Mouse (Mus musculus) liver, adult 2 months (tissue): ENCODE results near the gene Cipc. TPM values are rescaled to one million over a fixed set of nuclear protein-coding genes. Genes with fewer than 3 reads are reported as not detected.

Source experiments
- DNase-seq: peaks from one replicate; pipeline ENCODE4 v3.0.0-alpha.2; 2011; ENCODE audit warnings: low read depth, low spot score; ENCODE audit errors: extremely low read depth
- H3K27ac ChIP-seq: fragments of 200-500 bp; replicated peaks from 2 replicates; pipeline ENCODE4 v1.5.1; 2012; ENCODE audit warnings: low read depth, mild to moderate bottlenecking, control low read depth, inconsistent platforms, low read length; ENCODE audit not compliant: insufficient read depth
- H3K27me3 ChIP-seq: fragments of 200-500 bp; 2 replicates; pipeline ENCODE4 v1.6.1; 2012; ENCODE audit warnings: mild to moderate bottlenecking, moderate library complexity, low read length, inconsistent platforms; ENCODE audit not compliant: control insufficient read depth, insufficient read depth
- H3K36me3 ChIP-seq: fragments of 200-500 bp; 2 replicates; pipeline ENCODE4 v1.6.1; 2012; ENCODE audit warnings: low read length, inconsistent platforms; ENCODE audit not compliant: control insufficient read depth, insufficient read depth
- H3K4me1 ChIP-seq: fragments of 200-500 bp; 2 replicates; pipeline ENCODE4 v1.6.1; 2011; ENCODE audit warnings: low read length; ENCODE audit not compliant: control insufficient read depth, insufficient read depth
- H3K4me3 ChIP-seq: fragments of 200-500 bp; 2 replicates; pipeline ENCODE4 v1.5.1; 2011; ENCODE audit warnings: low read depth, mild to moderate bottlenecking, control low read depth, low read length, moderate library complexity; ENCODE audit not compliant: insufficient read depth
- H3K79me2 ChIP-seq: fragments of 200-500 bp; 2 replicates; pipeline ENCODE4 v1.6.1; 2012; ENCODE audit warnings: inconsistent platforms, mild to moderate bottlenecking, low read length, moderate library complexity; ENCODE audit not compliant: control insufficient read depth, insufficient read depth
- H3K9ac ChIP-seq: fragments of 200-500 bp; 2 replicates; pipeline ENCODE4 v1.6.1; 2012; ENCODE audit warnings: low read depth, mild to moderate bottlenecking, control low read depth, inconsistent platforms, low read length
- CTCF ChIP-seq: fragments of 200-500 bp; IDR thresholded peaks from 2 replicates; pipeline ENCODE4 v1.5.1; 2011; ENCODE audit warnings: low read depth, low read length, control low read depth
- POLR2A ChIP-seq: fragments of 200-500 bp; IDR thresholded peaks from 2 replicates; pipeline ENCODE4 v1.6.1; 2011; ENCODE audit warnings: low read length, control low read depth; ENCODE audit not compliant: insufficient read depth; ENCODE audit errors: extremely low read depth
- WGBS: fragments of 180-500 bp; shearing (Covaris S2); methylation state at CpG from one replicate; pipeline ENCODE4 v1.1.7; 2018; 5-methylcytosine and 5-hydroxymethylcytosine counted together
- polyA plus RNA-seq: library from polyadenylated mRNA; depleted of rRNA; stranded (reverse); fragments of >200 nt; gene quantifications from 2 replicates; pipeline ENCODE4 v1.2.3, GENCODE M21; 2012; rRNA removed
- total RNA-seq: library from RNA; depleted of rRNA; stranded (reverse); fragments of >200 nt; gene quantifications from 2 replicates; pipeline ENCODE4 v1.2.3, GENCODE M21; 2014; rRNA removed

Cipc gene
- total and polyA plus RNA-seq, 2 experiments, result 26.4 to 36.0 TPM

DNA sequence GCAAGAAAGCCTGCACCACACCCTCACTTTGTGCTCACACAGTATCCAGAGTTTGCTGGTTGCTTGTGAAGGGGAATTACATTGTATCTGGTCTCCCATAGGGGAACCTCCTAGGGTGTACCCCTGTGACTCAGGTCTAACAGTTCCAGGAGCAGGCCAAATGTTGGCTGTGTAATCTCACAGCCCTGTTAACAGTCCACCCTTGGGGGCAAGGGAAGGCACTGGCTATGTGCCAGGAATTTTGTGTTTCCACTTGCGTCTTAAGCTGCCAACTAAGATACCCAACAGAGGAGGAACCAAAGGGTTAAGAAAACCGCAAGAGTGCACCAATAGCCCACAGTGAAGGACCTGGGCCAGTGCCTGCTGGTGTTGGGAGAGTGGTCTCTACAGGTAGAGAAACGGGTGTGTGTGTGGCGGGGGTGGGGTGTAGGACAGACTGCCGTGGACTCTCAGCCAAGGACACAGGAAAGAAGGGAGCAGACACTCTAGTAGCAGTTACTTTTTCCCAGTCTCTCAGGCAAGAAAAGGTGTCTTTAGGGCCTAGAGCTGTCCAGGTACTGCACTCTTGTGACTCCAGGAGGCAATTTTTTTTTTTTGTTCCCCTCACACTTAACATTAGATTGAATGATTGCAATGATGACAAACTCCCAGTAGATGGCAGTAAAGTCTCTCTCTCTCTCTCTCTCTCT lies 53.5 kb downstream of the Cipc start:
- Histone ChIP-seq H3K4me3 (no peak overlapping the region), H3K27ac (no peak overlapping the region), H3K4me1 (no peaks in the 10 kb centered on the region), H3K79me2 (no peaks in the 10 kb centered on the region), H3K9ac (no peak overlapping the region), H3K27me3 (no peaks in the 10 kb centered on the region), H3K36me3 (no peaks in the 10 kb centered on the region)
- TF ChIP-seq CTCF (no peak), POLR2A (no peak)
- peak; percentile 25 for DNase-seq
- WGBS, result 50% methylated on average over 5 of the region's 5 CpGs

DNA sequence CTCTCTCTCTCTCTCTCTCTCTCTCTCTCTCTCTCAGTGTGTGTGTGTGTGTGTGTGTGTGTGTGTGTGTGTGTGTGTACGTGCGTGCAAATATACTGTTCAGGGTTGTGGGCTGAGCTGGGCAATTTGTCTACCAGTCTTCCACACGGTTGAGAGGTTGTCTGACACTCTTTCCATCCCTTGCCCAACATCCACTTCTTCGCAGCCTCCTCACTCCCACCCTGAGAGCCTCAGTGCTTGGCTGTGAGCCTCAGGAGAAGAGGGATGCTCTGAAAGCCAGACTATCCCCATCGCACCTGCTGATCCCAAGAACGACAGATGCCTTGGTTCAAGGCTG lies 54.0 kb downstream of the Cipc start:
- Histone ChIP-seq H3K4me3 (no peak overlapping the region), H3K9ac (no peak overlapping the region), H3K27ac (no peak overlapping the region), H3K27me3 (no peaks in the 10 kb centered on the region), H3K79me2 (no peaks in the 10 kb centered on the region), H3K4me1 (no peaks in the 10 kb centered on the region), H3K36me3 (no peaks in the 10 kb centered on the region)
- 48% methylated on average over 6 of the region's 6 CpGs for WGBS
- TF ChIP-seq CTCF (0 out of 2 replicates have a peak, but pooled peaks have one; percentile 4), POLR2A (no peak)
- DNase-seq, result no peak

DNA sequence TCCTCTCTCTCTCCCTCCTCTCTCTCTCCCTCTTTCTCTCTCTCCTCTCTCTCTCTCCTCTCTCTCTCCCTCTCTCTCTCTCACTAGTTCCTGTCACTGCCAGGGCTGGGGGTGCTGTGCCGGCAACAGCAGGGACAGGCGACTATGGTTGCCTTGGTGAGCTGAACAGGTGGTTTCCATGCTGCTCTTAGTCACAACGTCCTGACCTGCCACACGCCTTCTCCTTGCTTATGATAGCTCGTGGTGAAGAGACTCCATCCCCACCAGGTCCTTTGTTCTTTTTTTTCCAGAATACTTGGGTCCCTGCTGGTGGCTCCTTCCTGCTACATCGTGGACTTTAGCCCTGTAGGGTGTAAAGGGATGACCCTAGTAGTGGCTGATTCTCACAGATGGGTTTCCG lies 55.4 kb downstream of the Cipc start:
- H3K4me3 ChIP-seq, result no peak overlapping the region
- no peak for DNase-seq
- H3K27me3 ChIP-seq, result no peaks in the 10 kb centered on the region
- 61% methylated on average over 7 of the region's 7 CpGs for WGBS
- no peak overlapping the region for H3K27ac ChIP-seq
- no peaks in the 10 kb centered on the region for H3K79me2 ChIP-seq
- H3K9ac ChIP-seq, result no peak overlapping the region
- no peaks in the 10 kb centered on the region for H3K36me3 ChIP-seq
- TF ChIP-seq CTCF (no peak), POLR2A (no peak)
- no peaks in the 10 kb centered on the region for H3K4me1 ChIP-seq

DNA sequence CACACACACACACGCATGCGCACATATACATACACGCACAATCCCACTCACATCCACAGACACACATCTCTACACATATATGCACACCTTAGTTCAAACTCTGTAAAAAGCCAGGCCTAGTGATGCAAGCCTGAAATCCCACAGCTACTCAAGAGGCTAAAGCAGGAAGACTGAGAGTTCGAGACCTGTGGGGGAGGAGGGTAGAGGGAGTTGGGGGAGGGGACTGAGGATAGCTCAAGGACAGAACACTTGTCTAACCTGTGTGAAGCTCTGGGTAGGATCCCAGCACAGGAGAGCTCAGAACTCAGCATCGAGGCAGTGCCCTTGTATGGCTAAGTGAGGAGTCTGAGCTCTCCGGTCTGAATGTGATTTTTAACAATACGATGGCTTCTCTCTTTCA lies 56.0 kb downstream of the Cipc start:
- no peaks in the 10 kb centered on the region for H3K79me2 ChIP-seq
- no peaks in the 10 kb centered on the region for H3K27me3 ChIP-seq
- no peak overlapping the region for H3K27ac ChIP-seq
- no peaks in the 10 kb centered on the region for H3K36me3 ChIP-seq
- H3K4me1 ChIP-seq, result no peaks in the 10 kb centered on the region
- 79% methylated on average over 7 of the region's 7 CpGs for WGBS
- no peak overlapping the region for H3K4me3 ChIP-seq
- no peak for TF ChIP-seq CTCF
- no peak for TF ChIP-seq POLR2A
- no peak overlapping the region for H3K9ac ChIP-seq
- DNase-seq, result no peak

DNA sequence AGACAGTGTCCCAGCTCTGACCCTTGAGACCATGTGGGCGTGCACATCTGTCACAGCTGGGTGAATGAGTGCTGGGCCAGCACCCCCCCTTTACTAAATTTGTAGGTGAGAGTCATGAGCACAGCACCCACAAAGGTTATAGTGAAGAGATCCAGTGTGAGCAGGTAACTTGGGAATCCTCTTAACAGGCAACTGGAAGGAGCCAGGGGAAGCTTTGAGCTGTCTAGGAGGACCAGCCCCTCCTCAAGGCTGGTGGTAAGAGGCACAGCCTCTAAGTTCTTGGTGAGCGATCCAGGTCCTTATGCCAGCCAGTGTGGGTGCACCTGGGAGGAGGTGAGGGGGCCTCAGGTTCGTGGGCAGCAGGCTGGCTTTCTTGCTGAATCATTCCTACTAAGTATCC lies 56.8 kb downstream of the Cipc start:
- DNase-seq, result no peak
- Histone ChIP-seq H3K27ac (no peak overlapping the region), H3K36me3 (no peaks in the 10 kb centered on the region), H3K9ac (no peak overlapping the region), H3K79me2 (no peaks in the 10 kb centered on the region), H3K4me1 (no peaks in the 10 kb centered on the region), H3K4me3 (no peak overlapping the region), H3K27me3 (no peaks in the 10 kb centered on the region)
- no peak for TF ChIP-seq POLR2A
- no peak for TF ChIP-seq CTCF
- 41% methylated on average over 3 of the region's 3 CpGs for WGBS

DNA sequence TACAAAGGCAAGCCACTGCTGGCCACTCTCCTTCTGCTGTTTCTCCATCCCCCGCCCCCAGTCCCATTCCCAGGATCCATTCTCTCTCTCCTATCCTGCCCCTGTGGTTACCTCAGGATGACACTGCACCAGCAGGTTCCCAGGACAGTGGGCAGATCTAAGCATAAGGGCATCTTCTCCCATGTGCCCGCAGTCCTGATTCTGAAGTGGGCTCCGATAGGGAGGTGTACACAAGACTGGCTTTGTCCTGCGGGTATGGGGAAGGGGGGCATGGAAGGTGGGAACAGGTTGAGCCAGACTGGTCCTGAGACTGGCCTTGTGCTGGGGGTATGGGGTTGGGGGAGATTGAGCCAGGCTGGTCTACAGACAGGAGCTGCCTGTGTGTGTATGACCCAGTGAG lies 57.8 kb downstream of the Cipc start:
- WGBS, result 77% methylated on average over 4 of the region's 4 CpGs

More for the DNA sequence above, 57.8 kb downstream of the Cipc start:
- Histone ChIP-seq H3K27ac (no peak overlapping the region), H3K4me3 (no peak overlapping the region), H3K9ac (no peak overlapping the region), H3K79me2 (no peaks in the 10 kb centered on the region), H3K27me3 (no peaks in the 10 kb centered on the region; the same call in 1 of the 2 replicates), H3K36me3 (no peaks in the 10 kb centered on the region), H3K4me1 (no peaks in the 10 kb centered on the region)
- TF ChIP-seq CTCF (no peak), POLR2A (no peak)
- DNase-seq, result no peak

Other genes starting within 250 kb of the Cipc start
- 1.1 and 1.7 TPM in 2 replicates for gene Angel1, start 220.6 kb upstream of the Cipc start, total RNA-seq
- 4.1 and 5.2 TPM in 2 replicates for gene Angel1, start 220.6 kb upstream of the Cipc start, polyA plus RNA-seq
- not detected in 2 replicates for gene Lrrc74a, start 212.7 kb upstream of the Cipc start, total RNA-seq
- gene Lrrc74a, start 212.7 kb upstream of the Cipc start, polyA plus RNA-seq, result not detected in 2 replicates
- gene Irf2bpl, start 62.2 kb upstream of the Cipc start, total RNA-seq, result 6.8 and 9.3 TPM in 2 replicates
- 10.5 and 10.8 TPM in 2 replicates for gene Irf2bpl, start 62.2 kb upstream of the Cipc start, polyA plus RNA-seq
- not detected in 2 replicates for gene Zdhhc22, start 43.4 kb downstream of the Cipc start, total RNA-seq
- not detected in 2 replicates for gene Zdhhc22, start 43.4 kb downstream of the Cipc start, polyA plus RNA-seq
- not detected in 2 replicates for gene Tmem63c, start 74.3 kb downstream of the Cipc start, total RNA-seq
- not detected in 2 replicates for gene Tmem63c, start 74.3 kb downstream of the Cipc start, polyA plus RNA-seq
- 0.13 and 0.18 TPM in 2 replicates for gene Ngb, start 155.5 kb downstream of the Cipc start, total RNA-seq
- gene Ngb, start 155.5 kb downstream of the Cipc start, polyA plus RNA-seq, result 0.19 and 0.23 TPM in 2 replicates
- gene Gstz1, start 200.1 kb downstream of the Cipc start, total RNA-seq, result 915 and 1,082 TPM in 2 replicates
- gene Gstz1, start 200.1 kb downstream of the Cipc start, polyA plus RNA-seq, result 816 and 942 TPM in 2 replicates
- gene Pomt2, start 200.9 kb downstream of the Cipc start, total RNA-seq, result 11.6 and 16.2 TPM in 2 replicates
- 13.0 and 14.7 TPM in 2 replicates for gene Pomt2, start 200.9 kb downstream of the Cipc start, polyA plus RNA-seq